Mouse (Mus musculus) CH12.LX (cell line): ENCODE measurements around the gene Ttn. TPM values are rescaled to one million over a fixed set of nuclear protein-coding genes. Genes with fewer than 3 reads are reported as not detected.
A peak's percentile ranks its signal among the peaks of the same experiment; 100 is the strongest.

Source experiments
- DNase-seq: peaks from one replicate; pipeline ENCODE4 v3.0.0-alpha.2; 2013; ENCODE audit errors: extremely low read depth
- H3K27ac ChIP-seq: 2 replicates; pipeline ENCODE4 v1.5.1; 2012; ENCODE audit warnings: low read depth, mild to moderate bottlenecking, control low read depth, moderate library complexity; ENCODE audit not compliant: insufficient read depth
- H3K27me3 ChIP-seq: replicated peaks from 2 replicates; pipeline ENCODE3; 2012; ENCODE audit warnings: inconsistent platforms
- H3K36me3 ChIP-seq, 2 experiments: replicated peaks in 1 of 2; 2 replicates each; pipeline versions ENCODE3 to v1.6.1; 2012; ENCODE audit warnings: inconsistent platforms in 1 of 2, low read length in 1 of 2, mild to moderate bottlenecking in 1 of 2, mixed read lengths in 1 of 2, moderate library complexity in 1 of 2; ENCODE audit not compliant: control insufficient read depth in 1 of 2, insufficient read depth in 1 of 2
- H3K4me1 ChIP-seq, 2 experiments: 2 replicates each; pipeline ENCODE4 v1.6.1; 2012; ENCODE audit warnings: inconsistent platforms in 1 of 2, moderate library complexity in 1 of 2; ENCODE audit not compliant: insufficient read depth in 2 of 2, control insufficient read depth in 1 of 2
- H3K4me2 ChIP-seq: 2 replicates; pipeline ENCODE4 v1.6.1; 2012; ENCODE audit warnings: low read depth, mild to moderate bottlenecking, control low read depth; ENCODE audit not compliant: poor library complexity, insufficient read depth, severe bottlenecking
- H3K4me3 ChIP-seq, 3 experiments: fragments of 150-350 bp in 1 of 3; sonication (generic) in 1 of 3; replicated peaks in 1 of 3; 2 replicates each; pipeline versions ENCODE3 to v1.5.1; 2011 to 2012; ENCODE audit warnings: low read depth in 2 of 3, low read length in 2 of 3, mild to moderate bottlenecking in 2 of 3, moderate library complexity in 2 of 3, control low read depth in 1 of 3, improper control_type of control experiment in 1 of 3, inconsistent platforms in 1 of 3, mixed read lengths in 1 of 3; ENCODE audit not compliant: poor library complexity in 1 of 3
- H3K79me2 ChIP-seq: replicated peaks from 2 replicates; pipeline ENCODE4 v1.6.1; 2012; ENCODE audit warnings: mild to moderate bottlenecking, moderate library complexity; ENCODE audit not compliant: control insufficient read depth, poor library complexity, insufficient read depth, severe bottlenecking; ENCODE audit errors: extremely low read depth
- H3K9ac ChIP-seq: 2 replicates; pipeline ENCODE4 v1.6.1; 2012; ENCODE audit warnings: low read depth, mild to moderate bottlenecking, control low read depth, moderate library complexity; ENCODE audit not compliant: insufficient read depth
- H3K9me3 ChIP-seq: replicated peaks from 2 replicates; pipeline ENCODE3; 2012; ENCODE audit warnings: low read length, inconsistent platforms, mixed read lengths
- BHLHE40 ChIP-seq: IDR thresholded peaks from 2 replicates; pipeline ENCODE4 v1.6.1; 2011; ENCODE audit warnings: mild to moderate bottlenecking, low read depth, low read length, improper control_type of control experiment
- CHD1 ChIP-seq: IDR thresholded peaks from 2 replicates; pipeline ENCODE4 v1.6.1; 2012; ENCODE audit warnings: low read depth, low read length, improper control_type of control experiment, inconsistent platforms
- CHD2 ChIP-seq: IDR thresholded peaks from 2 replicates; pipeline ENCODE4 v1.6.1; 2011; ENCODE audit warnings: low read length, improper control_type of control experiment
- CTCF ChIP-seq, 2 experiments: IDR thresholded peaks in 1 of 2; conservative IDR thresholded peaks in 1 of 2; 2 replicates each; pipeline ENCODE4 v1.5.1; 2011 to 2012; ENCODE audit warnings: low read depth in 2 of 2, low read length in 2 of 2, improper control_type of control experiment in 1 of 2, inconsistent platforms in 1 of 2, mild to moderate bottlenecking in 1 of 2, moderate library complexity in 1 of 2
- E2F4 ChIP-seq: IDR thresholded peaks from 2 replicates; pipeline ENCODE4 v1.6.1; 2011; ENCODE audit warnings: low read depth, low read length, improper control_type of control experiment; ENCODE audit not compliant: insufficient replicate concordance
- ELF1 ChIP-seq: IDR thresholded peaks from 2 replicates; pipeline ENCODE4 v1.6.1; 2014; ENCODE audit warnings: low read depth, mild to moderate bottlenecking, inconsistent platforms, low read length, improper control_type of control experiment
- EP300 ChIP-seq: IDR thresholded peaks from 2 replicates; pipeline ENCODE4 v1.6.1; 2011; ENCODE audit warnings: low read length, improper control_type of control experiment
- ETS1 ChIP-seq: conservative IDR thresholded peaks from 2 replicates; pipeline ENCODE4 v1.6.1; 2012; ENCODE audit warnings: low read depth, mild to moderate bottlenecking, inconsistent platforms, low read length, improper control_type of control experiment, moderate library complexity
- GABPA ChIP-seq: IDR thresholded peaks from 2 replicates; pipeline ENCODE4 v1.6.1; 2012; ENCODE audit warnings: low read depth, low read length, improper control_type of control experiment, inconsistent platforms; ENCODE audit not compliant: insufficient replicate concordance
- HCFC1 ChIP-seq: IDR thresholded peaks from 2 replicates; pipeline ENCODE4 v1.6.1; 2012; ENCODE audit warnings: low read depth, mild to moderate bottlenecking, inconsistent platforms, low read length, improper control_type of control experiment
- IRF4 ChIP-seq: IDR thresholded peaks from 2 replicates; pipeline ENCODE4 v1.6.1; 2014; ENCODE audit warnings: low read depth, mild to moderate bottlenecking, inconsistent platforms, low read length, improper control_type of control experiment
- JUN ChIP-seq: IDR thresholded peaks from 2 replicates; pipeline ENCODE4 v1.6.1; 2011; ENCODE audit warnings: low read depth, mild to moderate bottlenecking, low read length, improper control_type of control experiment, moderate library complexity; ENCODE audit not compliant: insufficient read depth
- JUND ChIP-seq: conservative IDR thresholded peaks from 2 replicates; pipeline ENCODE4 v1.6.1; 2011; ENCODE audit warnings: low read depth, low read length, improper control_type of control experiment
- KAT2A ChIP-seq: IDR thresholded peaks from 2 replicates; pipeline ENCODE4 v1.6.1; 2012; ENCODE audit warnings: low read length, improper control_type of control experiment, inconsistent platforms; ENCODE audit not compliant: insufficient replicate concordance
- MAFK ChIP-seq: IDR thresholded peaks from 2 replicates; pipeline ENCODE4 v1.6.1; 2011; ENCODE audit warnings: low read length, improper control_type of control experiment; ENCODE audit not compliant: insufficient replicate concordance
- MAX ChIP-seq: IDR thresholded peaks from 2 replicates; pipeline ENCODE4 v1.6.1; 2011; ENCODE audit warnings: low read length, improper control_type of control experiment
- MAZ ChIP-seq: IDR thresholded peaks from 2 replicates; pipeline ENCODE4 v1.6.1; 2012; ENCODE audit warnings: low read depth, mild to moderate bottlenecking, inconsistent platforms, low read length, improper control_type of control experiment, moderate library complexity
- MEF2A ChIP-seq: IDR thresholded peaks from 2 replicates; pipeline ENCODE4 v1.6.1; 2014; ENCODE audit warnings: low read depth, mild to moderate bottlenecking, inconsistent platforms, low read length, improper control_type of control experiment, borderline replicate concordance
- MXI1 ChIP-seq: IDR thresholded peaks from 2 replicates; pipeline ENCODE4 v1.6.1; 2011; ENCODE audit warnings: mild to moderate bottlenecking, low read depth, low read length, improper control_type of control experiment
- MYC ChIP-seq: IDR thresholded peaks from 2 replicates; pipeline ENCODE4 v1.6.1; 2011; ENCODE audit warnings: low read depth, mild to moderate bottlenecking, improper control_type of control experiment, low read length
- NELFE ChIP-seq: IDR thresholded peaks from 2 replicates; pipeline ENCODE4 v1.6.1; 2011; ENCODE audit warnings: low read depth, low read length, improper control_type of control experiment
- NRF1 ChIP-seq: IDR thresholded peaks from 2 replicates; pipeline ENCODE4 v1.6.1; 2014; ENCODE audit warnings: low read depth, mild to moderate bottlenecking, inconsistent platforms, low read length, improper control_type of control experiment, moderate library complexity
- PAX5 ChIP-seq: IDR thresholded peaks from 2 replicates; pipeline ENCODE4 v1.6.1; 2012; ENCODE audit warnings: low read length, inconsistent platforms, mixed read lengths
- POLR2A ChIP-seq: IDR thresholded peaks from 2 replicates; pipeline ENCODE4 v1.6.1; 2011; ENCODE audit warnings: low read depth, mild to moderate bottlenecking, improper control_type of control experiment, low read length
- POLR2AphosphoS2 ChIP-seq: IDR thresholded peaks from 2 replicates; pipeline ENCODE4 v1.6.1; 2011; ENCODE audit warnings: low read depth, low read length, improper control_type of control experiment
- RAD21 ChIP-seq: IDR thresholded peaks from 2 replicates; pipeline ENCODE4 v1.6.1; 2011; ENCODE audit warnings: low read depth, mild to moderate bottlenecking, low read length, improper control_type of control experiment, moderate library complexity
- RCOR1 ChIP-seq: conservative IDR thresholded peaks from 2 replicates; pipeline ENCODE4 v1.6.1; 2012; ENCODE audit warnings: low read depth, mild to moderate bottlenecking, inconsistent platforms, low read length, improper control_type of control experiment
- SIN3A ChIP-seq: IDR thresholded peaks from 2 replicates; pipeline ENCODE4 v1.6.1; 2012; ENCODE audit warnings: low read length, improper control_type of control experiment, inconsistent platforms
- SMC3 ChIP-seq: IDR thresholded peaks from 2 replicates; pipeline ENCODE4 v1.6.1; 2011; ENCODE audit warnings: low read depth, low read length, improper control_type of control experiment
- TBP ChIP-seq: conservative IDR thresholded peaks from 2 replicates; pipeline ENCODE4 v1.6.1; 2011; ENCODE audit warnings: low read depth, low read length, improper control_type of control experiment
- TCF12 ChIP-seq: IDR thresholded peaks from 2 replicates; pipeline ENCODE4 v1.6.1; 2014; ENCODE audit warnings: low read depth, mild to moderate bottlenecking, inconsistent platforms, low read length, improper control_type of control experiment
- UBTF ChIP-seq: IDR thresholded peaks from 2 replicates; pipeline ENCODE4 v1.6.1; 2012; ENCODE audit warnings: low read depth, mild to moderate bottlenecking, inconsistent platforms, low read length, improper control_type of control experiment, moderate library complexity
- USF1 ChIP-seq: IDR thresholded peaks from 2 replicates; pipeline ENCODE4 v1.6.1; 2014; ENCODE audit warnings: low read depth, mild to moderate bottlenecking, inconsistent platforms, low read length, improper control_type of control experiment
- USF2 ChIP-seq: conservative IDR thresholded peaks from 2 replicates; pipeline ENCODE4 v1.6.1; 2011; ENCODE audit warnings: low read depth, low read length, improper control_type of control experiment
- ZC3H11A ChIP-seq: IDR thresholded peaks from 2 replicates; pipeline ENCODE4 v1.6.1; 2012; ENCODE audit warnings: low read depth, mild to moderate bottlenecking, inconsistent platforms, low read length, improper control_type of control experiment
- ZKSCAN1 ChIP-seq: IDR thresholded peaks from 2 replicates; pipeline ENCODE4 v1.6.1; 2012; ENCODE audit warnings: low read depth, inconsistent platforms, low read length, improper control_type of control experiment, borderline replicate concordance
- ZMIZ1 ChIP-seq: IDR thresholded peaks from 2 replicates; pipeline ENCODE4 v1.6.1; 2012; ENCODE audit warnings: low read depth, mild to moderate bottlenecking, inconsistent platforms, low read length, improper control_type of control experiment
- ZNF384 ChIP-seq: IDR thresholded peaks from 2 replicates; pipeline ENCODE4 v1.6.1; 2012; ENCODE audit warnings: low read depth, low read length, improper control_type of control experiment, inconsistent platforms
- dilution Hi-C: fragments of 300-500 bp; cut with MboI; formaldehyde crosslinking; loops from 2 replicates; pipeline ENCODE4 v1.14.3; 2020; ENCODE audit warnings: low sequenced_read_pairs; ENCODE audit not compliant: extremely low pct_unique_long_range_greater_than_20kb, extremely low pct_ligation_motif_present
- in situ Hi-C: fragments of 300-500 bp; cut with MboI; formaldehyde crosslinking; loops from 3 replicates; pipeline ENCODE4 v1.14.3; 2019; ENCODE audit warnings: low sequenced_read_pairs, low pct_ligation_motif_present, low pct_unique_long_range_greater_than_20kb, mixed read lengths
- polyA plus RNA-seq: library from polyadenylated mRNA; unstranded; fragments of >175 nt; gene quantifications from 2 replicates; pipeline ENCODE4 v1.2.1, GENCODE M21; 2012; ENCODE audit warnings: low read depth; ENCODE audit not compliant: insufficient read length
- total RNA-seq, 2 experiments: library from RNA; depleted of rRNA; stranded (reverse); fragments of 300-350 nt in 1 of 2; fragments of >200 nt in 1 of 2; gene quantifications; 2 replicates each; pipeline ENCODE4 v1.2.3; 2012 to 2014

Ttn gene
- total and polyA plus RNA-seq, 3 experiments = 0.23 to 4.2 (median 0.60) TPM

DNA sequence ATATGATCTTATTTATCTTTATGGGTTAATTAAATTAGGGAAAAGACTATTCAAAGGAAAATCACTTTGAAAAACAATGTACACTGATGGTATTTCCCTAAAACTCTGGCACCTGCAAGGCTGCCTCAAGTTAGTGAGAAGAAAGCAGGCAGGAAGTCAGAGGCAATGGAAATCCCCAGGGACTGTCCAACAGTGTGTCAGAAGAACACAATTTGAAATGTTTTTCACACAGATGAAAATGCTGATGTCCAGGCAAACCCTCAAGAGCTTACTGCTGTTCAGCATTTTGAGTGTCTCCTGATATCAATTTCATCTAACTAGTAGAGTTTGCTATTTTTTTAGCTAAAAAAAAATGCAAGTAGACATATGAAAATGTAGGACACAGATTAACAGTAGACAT is 161.9 kb downstream of the Ttn start:
- H3K9ac ChIP-seq = peak overlapping the region; percentile 69
- no peaks in the 10 kb centered on the region for H3K36me3 ChIP-seq
- H3K27ac ChIP-seq = peak overlapping the region; percentile 67; the same call in 1 of the 2 replicates
- DNase-seq = peak; percentile 80
- no peak for TF ChIP-seq USF1
- no peak for TF ChIP-seq GABPA
- TF ChIP-seq JUND = no peak
- peak; percentile 63; the same call in 1 of the 2 replicates for TF ChIP-seq ETS1
- TF ChIP-seq JUN = no peak
- TF ChIP-seq ZKSCAN1 = no peak
- no peak for TF ChIP-seq MAZ
- TF ChIP-seq MAFK = peak; percentile 57; the same call in 1 of the 2 replicates
- TF ChIP-seq HCFC1 = no peak
- TF ChIP-seq MEF2A = peak; percentile 57; the same call in 1 of the 2 replicates
- no peak; the same call in 1 of the 2 replicates for TF ChIP-seq CHD1
- TF ChIP-seq RCOR1 = no peak; the same call in 1 of the 2 replicates
- 0 out of 2 replicates have a peak, but pooled peaks have one; percentile 16 for TF ChIP-seq MAX
- no peak for TF ChIP-seq ZMIZ1
- TF ChIP-seq TCF12 = peak; percentile 83
- TF ChIP-seq IRF4 = peak; percentile 49; the same call in 1 of the 2 replicates
- TF ChIP-seq MXI1 = no peak
- peak; percentile 64 for TF ChIP-seq ELF1
- no peak for TF ChIP-seq NRF1
- no peak for TF ChIP-seq SIN3A
- TF ChIP-seq KAT2A = no peak
- TF ChIP-seq SMC3 = no peak
- no peak for TF ChIP-seq NELFE
- no peak for TF ChIP-seq RAD21
- TF ChIP-seq ZC3H11A = no peak
- TF ChIP-seq PAX5 = no peak
- TF ChIP-seq POLR2AphosphoS2 = no peak
- no peak for TF ChIP-seq UBTF
- TF ChIP-seq BHLHE40 = peak; percentile 63
- TF ChIP-seq TBP = no peak
- no peak for TF ChIP-seq CTCF (conservative IDR thresholded peaks at IDR 0.05 in 1 of 2, IDR thresholded peaks at IDR 0.05 in 1 of 2; ENCODE audit: low read depth in 2 of 2, low read length in 2 of 2)
- no peak for TF ChIP-seq POLR2A
- TF ChIP-seq EP300 = peak; percentile 90
- no peak for TF ChIP-seq USF2
- peak; percentile 38; the same call in 1 of the 2 replicates for TF ChIP-seq ZNF384
- TF ChIP-seq CHD2 = 0 out of 2 replicates have a peak, but pooled peaks have one; percentile 31
- TF ChIP-seq E2F4 = no peak
- 0 out of 2 replicates have a peak, but pooled peaks have one; percentile 44 for TF ChIP-seq MYC
- dilution Hi-C loops = no loop called here
- H3K79me2 ChIP-seq = 0 out of 2 replicates have a peak, but pooled peaks cover 3% of the 10 kb centered on the region
- in situ Hi-C loops = no loop called here
- no peaks in the 10 kb centered on the region for H3K9me3 ChIP-seq
- H3K4me3 ChIP-seq = no peak overlapping the region
- no peak overlapping the region; the same call in 1 of the 2 replicates for H3K4me2 ChIP-seq
- H3K27me3 ChIP-seq = no peaks in the 10 kb centered on the region
- peaks cover 5 to 18% of the 10 kb centered on the region in 2 experiments; a peak in 3 of 4 replicates for H3K4me1 ChIP-seq
